Mouse (Mus musculus) hindbrain, embryonic 13.5 days (tissue): Measurements from ENCODE around the gene Ank3. TPM values are rescaled to one million over a fixed set of nuclear protein-coding genes. Genes with fewer than 3 reads are reported as not detected.
A peak's percentile ranks its signal among the peaks of the same experiment; 100 is the strongest.

ENCODE experiments used
- ATAC-seq: fragments of 200-750 bp; cut with Nextera tagmentation; 2 replicates; pipeline ENCODE4 v1.8.0; 2017; ENCODE audit warnings: moderate TSS enrichment; ENCODE audit not compliant: low FRiP score
- H3K27ac ChIP-seq: fragments of 300-500 bp; sonication (generic); 2 replicates; pipeline ENCODE4 v1.5.1; 2015; ENCODE audit warnings: inconsistent platforms, mild to moderate bottlenecking, moderate library complexity
- H3K27me3 ChIP-seq: fragments of 300-500 bp; sonication (generic); 2 replicates; pipeline ENCODE4 v1.6.1; 2015; ENCODE audit warnings: mild to moderate bottlenecking, inconsistent platforms
- H3K36me3 ChIP-seq: fragments of 300-500 bp; sonication (generic); 2 replicates; pipeline ENCODE4 v1.6.1; 2015; ENCODE audit warnings: mild to moderate bottlenecking, inconsistent platforms
- H3K4me1 ChIP-seq: fragments of 300-500 bp; sonication (generic); replicated peaks from 2 replicates; pipeline ENCODE4 v1.6.1; 2015; ENCODE audit warnings: inconsistent platforms
- H3K4me2 ChIP-seq: fragments of 300-500 bp; sonication (generic); 2 replicates; pipeline ENCODE4 v1.6.1; 2015; ENCODE audit warnings: inconsistent platforms, mild to moderate bottlenecking, moderate library complexity
- H3K4me3 ChIP-seq: fragments of 300-500 bp; sonication (generic); 2 replicates; pipeline ENCODE4 v1.5.1; 2015; ENCODE audit warnings: mild to moderate bottlenecking, inconsistent platforms
- H3K9ac ChIP-seq: fragments of 300-500 bp; sonication (generic); 2 replicates; pipeline ENCODE4 v1.6.1; 2015; ENCODE audit warnings: mild to moderate bottlenecking, inconsistent platforms
- H3K9me3 ChIP-seq: fragments of 300-500 bp; sonication (generic); 2 replicates; pipeline ENCODE4 v1.6.1; 2016; ENCODE audit warnings: inconsistent platforms
- WGBS: fragments of 180-500 bp; shearing (Covaris S2); methylation state at CpG from one replicate; pipeline ENCODE4 v1.1.7; 2015; 5-methylcytosine and 5-hydroxymethylcytosine counted together
- polyA plus RNA-seq: library from polyadenylated mRNA; unstranded; fragments of >200 nt; fragmentation: Nextera tagmentation; extraction: Ambion mirVana; gene quantifications from 2 replicates; pipeline ENCODE4 v1.2.1, GENCODE M21; 2015

Gene Ank3
- polyA plus RNA-seq, 1 experiment from 2014 or later: 114 TPM

DNA sequence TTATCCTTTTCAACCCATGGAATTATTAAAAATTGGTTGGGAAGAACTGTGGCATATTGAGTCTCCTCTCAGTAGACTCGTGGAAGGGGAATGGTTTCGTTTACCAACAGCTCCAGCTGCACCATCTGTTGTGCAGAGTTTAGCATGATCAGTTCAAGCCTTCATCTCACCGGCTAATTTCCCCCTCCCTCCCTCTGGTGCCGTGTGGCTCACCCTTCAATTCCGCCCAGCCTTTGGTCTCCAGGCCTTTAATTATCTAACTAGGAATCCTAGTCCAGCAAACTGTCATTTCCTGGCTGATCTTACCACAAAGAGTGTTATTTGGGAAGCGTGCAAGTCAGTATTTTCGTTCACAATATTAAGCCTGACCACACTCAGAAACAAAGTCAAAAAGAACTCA, 393.4 kb downstream of the Ank3 start:
- Histone ChIP-seq H3K9ac (no peak overlapping the region), H3K4me3 (no peak overlapping the region), H3K27ac (no peak overlapping the region), H3K9me3 (no peaks in the 10 kb centered on the region), H3K4me1 (peaks cover 27% of the 10 kb centered on the region), H3K27me3 (no peaks in the 10 kb centered on the region), H3K36me3 (no peaks in the 10 kb centered on the region), H3K4me2 (no peak overlapping the region)
- no peak for ATAC-seq
- 70% methylated on average over 7 of the region's 7 CpGs for WGBS

DNA sequence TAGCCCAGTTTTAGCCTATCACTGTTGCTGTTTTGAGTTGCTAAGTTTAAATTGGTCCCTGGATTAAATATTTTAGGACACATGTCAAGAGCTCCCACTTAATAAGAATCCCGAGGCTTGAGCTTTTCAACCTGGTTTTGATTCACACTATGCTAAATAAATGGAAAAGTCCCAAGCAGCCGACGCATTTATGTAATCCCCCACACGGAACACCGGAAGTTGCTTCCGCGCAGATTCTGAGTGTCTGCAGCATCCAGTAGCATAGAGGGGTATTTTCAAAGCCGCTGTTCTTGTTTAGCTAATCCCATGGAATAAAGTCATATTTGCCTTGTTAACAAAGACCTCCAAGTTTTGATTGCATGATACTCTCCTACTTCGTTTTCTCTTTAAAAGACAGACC, 393.8 kb downstream of the Ank3 start:
- H3K36me3 ChIP-seq: no peaks in the 10 kb centered on the region
- H3K4me1 ChIP-seq: peaks cover 23% of the 10 kb centered on the region
- no peak for ATAC-seq
- no peaks in the 10 kb centered on the region for H3K9me3 ChIP-seq
- H3K27ac ChIP-seq: no peak overlapping the region
- no peaks in the 10 kb centered on the region for H3K27me3 ChIP-seq
- 90% methylated on average over 9 of the region's 9 CpGs for WGBS
- no peak overlapping the region for H3K4me3 ChIP-seq
- H3K9ac ChIP-seq: no peak overlapping the region
- H3K4me2 ChIP-seq: no peak overlapping the region

DNA sequence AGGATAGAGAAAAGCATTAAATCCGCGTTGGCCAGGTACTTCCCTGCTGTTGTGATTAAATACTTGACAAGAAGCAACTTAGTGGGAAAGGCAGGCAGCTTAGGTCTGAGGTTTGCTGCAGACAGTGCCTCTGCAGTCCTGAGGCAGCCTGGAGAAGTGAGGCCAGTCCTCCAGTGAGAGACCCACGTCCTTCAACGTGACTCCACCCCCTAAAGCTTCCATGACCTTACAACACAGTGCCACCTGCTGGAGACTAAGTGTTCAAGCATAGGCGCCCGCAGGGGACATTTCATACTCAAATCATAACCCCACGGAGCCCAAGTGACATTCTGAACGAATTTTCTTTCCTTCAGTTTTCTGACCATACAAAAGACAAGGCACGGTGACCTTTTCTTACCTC, 394.5 kb downstream of the Ank3 start:
- no peak for ATAC-seq
- no peak overlapping the region for H3K27ac ChIP-seq
- peaks cover 24% of the 10 kb centered on the region for H3K4me1 ChIP-seq
- no peak overlapping the region for H3K4me2 ChIP-seq
- WGBS: 35% methylated on average over 9 of the region's 9 CpGs
- no peaks in the 10 kb centered on the region for H3K9me3 ChIP-seq
- H3K27me3 ChIP-seq: no peaks in the 10 kb centered on the region
- H3K36me3 ChIP-seq: no peaks in the 10 kb centered on the region
- no peak overlapping the region for H3K4me3 ChIP-seq
- H3K9ac ChIP-seq: no peak overlapping the region

DNA sequence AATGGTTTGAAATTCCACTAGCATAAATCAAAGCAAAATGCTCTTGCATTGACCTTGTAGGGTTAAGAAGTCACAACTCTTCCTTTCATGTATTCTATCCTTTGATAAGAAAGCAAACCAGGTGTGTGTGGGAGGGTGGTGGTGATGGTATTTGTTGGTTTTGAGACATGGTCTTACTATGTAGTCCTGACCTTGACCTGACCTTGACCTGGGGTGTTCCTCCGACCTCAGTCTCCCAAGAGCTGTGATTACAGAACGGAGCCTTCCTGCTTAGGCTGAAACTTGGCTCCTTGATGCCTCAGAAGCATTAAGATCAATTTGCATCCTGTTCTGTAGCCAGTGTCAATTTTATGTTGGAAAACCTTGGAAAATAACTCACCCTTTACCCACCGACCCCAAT, 397.1 kb downstream of the Ank3 start:
- Histone ChIP-seq H3K27me3 (no peaks in the 10 kb centered on the region), H3K4me3 (no peak overlapping the region), H3K27ac (peak overlapping the region; percentile 55; the same call in 1 of the 2 replicates), H3K36me3 (no peaks in the 10 kb centered on the region), H3K4me2 (no peak overlapping the region), H3K9me3 (no peaks in the 10 kb centered on the region), H3K4me1 (peaks cover 28% of the 10 kb centered on the region), H3K9ac (no peak overlapping the region)
- no peak for ATAC-seq
- 80% methylated on average over 3 of the region's 3 CpGs for WGBS

DNA sequence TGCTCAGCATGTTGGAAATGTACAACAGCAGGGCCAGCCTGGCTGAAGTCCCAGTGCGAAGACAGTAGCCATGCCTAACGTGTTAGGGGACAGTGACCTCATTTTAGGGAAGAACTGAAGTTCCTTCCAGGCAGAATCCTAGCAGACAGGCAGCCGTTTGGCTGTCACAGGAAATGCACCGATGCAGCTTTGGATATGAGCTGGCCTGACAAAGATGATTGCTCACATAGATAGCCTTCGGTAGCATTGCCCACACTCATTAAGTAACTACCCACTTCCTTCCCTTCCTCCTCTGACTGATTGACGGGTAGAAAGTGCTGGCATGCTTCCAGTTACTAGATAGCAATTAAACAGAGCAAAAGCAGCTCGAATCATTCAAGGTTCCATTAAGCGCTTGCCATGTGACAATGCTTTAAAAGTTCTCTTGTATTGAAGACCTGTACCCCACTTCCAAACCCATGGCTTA, 397.9 kb downstream of the Ank3 start:
- ATAC-seq: no peak
- Histone ChIP-seq H3K27ac (peak overlapping the region; percentile 55), H3K4me2 (no peak overlapping the region), H3K4me3 (no peak overlapping the region), H3K9ac (no peak overlapping the region), H3K4me1 (peaks cover 30% of the 10 kb centered on the region), H3K9me3 (no peaks in the 10 kb centered on the region), H3K27me3 (no peaks in the 10 kb centered on the region), H3K36me3 (no peaks in the 10 kb centered on the region)
- 65% methylated on average over 8 of the region's 8 CpGs for WGBS

DNA sequence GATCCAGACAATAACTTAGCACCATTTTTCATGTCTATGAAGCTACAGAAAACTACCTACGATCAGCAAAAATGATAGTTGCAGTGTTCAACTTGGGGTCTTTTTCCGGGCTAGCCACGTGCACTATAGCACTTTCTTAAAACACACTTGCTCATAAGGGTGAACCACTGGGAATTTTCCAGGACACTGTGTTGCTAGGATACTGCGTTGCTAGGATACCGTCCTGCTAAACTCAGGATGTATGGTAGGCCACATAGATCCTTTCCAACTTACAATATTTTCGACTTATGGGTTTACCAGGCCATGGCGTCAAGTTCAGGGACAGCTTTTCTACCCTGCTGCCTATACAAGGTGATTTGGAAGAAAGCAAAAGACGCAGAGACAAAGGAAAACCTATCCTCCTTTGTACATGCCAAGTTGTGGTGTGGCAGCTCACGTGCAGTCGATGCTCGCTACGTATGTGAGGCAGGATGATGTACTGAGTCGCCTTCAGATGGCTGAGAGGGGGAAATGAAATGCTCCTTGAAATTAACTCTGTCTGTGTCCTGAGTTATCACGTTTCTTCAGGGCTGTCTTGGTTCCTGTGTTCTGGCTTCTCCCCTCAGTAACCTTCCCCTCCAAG, 404.7 kb downstream of the Ank3 start:
- peak; percentile 77 for ATAC-seq
- H3K4me1 ChIP-seq: peaks cover 44% of the 10 kb centered on the region
- H3K27me3 ChIP-seq: no peaks in the 10 kb centered on the region
- H3K36me3 ChIP-seq: no peaks in the 10 kb centered on the region
- H3K4me3 ChIP-seq: no peak overlapping the region
- peak overlapping the region; percentile 84 for H3K27ac ChIP-seq
- H3K4me2 ChIP-seq: 0 out of 2 replicates have a peak overlapping the region, but pooled peaks have one; percentile 10
- H3K9ac ChIP-seq: no peak overlapping the region
- no peaks in the 10 kb centered on the region for H3K9me3 ChIP-seq
- WGBS: 52% methylated on average over 14 of the region's 14 CpGs

DNA sequence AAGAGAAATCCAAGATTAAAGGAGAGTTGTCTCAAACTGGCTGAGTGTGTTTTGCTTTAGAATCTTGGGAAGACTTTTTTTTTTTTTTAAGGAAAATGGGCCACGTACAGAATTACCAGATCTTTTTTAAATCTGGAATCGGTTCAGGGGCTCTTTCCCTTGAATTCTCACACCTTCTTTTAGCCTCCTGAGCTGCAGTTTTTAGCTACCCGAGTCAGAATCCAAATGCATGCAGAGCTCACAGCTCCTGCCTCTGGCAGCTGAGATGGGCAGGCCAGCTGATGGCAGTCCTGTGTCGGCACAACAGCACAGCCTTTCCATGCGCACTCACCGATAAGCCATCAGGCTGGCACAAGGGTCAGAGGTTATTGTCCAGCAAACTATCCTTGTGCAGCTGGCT, 406.0 kb downstream of the Ank3 start:
- no peak for ATAC-seq
- H3K36me3 ChIP-seq: peaks cover 10% of the 10 kb centered on the region
- H3K27ac ChIP-seq: peak overlapping the region; percentile 64
- H3K9ac ChIP-seq: 0 out of 2 replicates have a peak overlapping the region, but pooled peaks have one; percentile 8
- H3K4me2 ChIP-seq: no peak overlapping the region
- H3K4me3 ChIP-seq: no peak overlapping the region
- H3K4me1 ChIP-seq: peaks cover 37% of the 10 kb centered on the region
- H3K27me3 ChIP-seq: no peaks in the 10 kb centered on the region
- WGBS: 56% methylated on average over 6 of the region's 6 CpGs
- H3K9me3 ChIP-seq: no peaks in the 10 kb centered on the region

DNA sequence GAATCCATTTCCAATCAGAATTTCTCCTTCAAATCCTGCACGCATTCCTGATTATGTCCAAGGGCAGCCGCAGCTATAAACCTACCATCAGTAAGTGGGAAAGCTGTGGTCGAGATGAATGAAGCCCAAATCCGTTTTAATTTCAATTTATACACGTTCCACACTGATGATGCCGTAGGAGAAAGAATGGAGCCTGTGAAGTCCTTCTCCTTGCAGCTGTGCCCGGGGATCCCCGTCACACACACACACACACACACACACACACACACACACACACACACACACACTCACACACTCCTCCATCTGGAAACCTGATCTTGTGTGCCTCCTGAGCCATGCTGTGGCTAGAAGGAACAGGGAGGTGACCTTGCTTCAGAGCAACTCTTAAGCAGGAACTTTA, 412.2 kb downstream of the Ank3 start:
- Histone ChIP-seq H3K9ac (no peak overlapping the region), H3K27me3 (no peaks in the 10 kb centered on the region), H3K36me3 (peaks cover 30% of the 10 kb centered on the region), H3K4me2 (no peak overlapping the region), H3K27ac (no peak overlapping the region), H3K4me1 (peaks cover 9% of the 10 kb centered on the region), H3K4me3 (no peak overlapping the region), H3K9me3 (no peaks in the 10 kb centered on the region)
- 79% methylated on average over 8 of the region's 8 CpGs for WGBS
- ATAC-seq: no peak

DNA sequence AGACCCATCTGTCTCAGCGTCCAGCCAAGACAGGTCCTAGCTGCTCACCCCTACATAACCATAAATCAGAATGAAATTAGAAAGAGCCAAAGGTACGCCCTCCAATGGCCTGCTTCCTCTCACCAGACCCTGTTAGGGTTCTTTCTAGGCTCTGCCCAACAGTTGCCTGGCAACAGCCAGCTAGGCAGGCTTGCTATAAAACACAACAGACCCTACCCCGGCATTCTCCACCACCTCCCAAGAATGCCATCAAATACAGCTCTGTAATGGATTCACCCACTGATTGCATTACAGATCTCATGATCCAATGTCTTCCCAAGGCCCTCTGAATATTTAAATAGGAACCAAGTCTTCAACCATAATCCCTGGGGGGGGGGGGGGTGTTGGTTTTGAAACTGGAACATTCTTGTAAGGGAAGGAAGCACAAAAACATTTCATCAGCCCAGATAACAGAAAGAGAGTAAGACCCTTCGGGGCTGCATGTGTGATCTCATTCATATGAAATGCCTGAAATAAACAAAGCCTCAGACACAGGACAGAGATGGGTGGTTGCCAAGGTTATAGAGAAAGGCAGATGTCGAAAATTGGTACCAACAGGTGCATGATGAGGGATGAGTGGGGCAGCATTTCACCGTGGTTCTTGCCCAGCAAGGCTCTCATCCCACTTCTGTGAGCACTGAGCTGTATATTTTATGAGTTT, 415.4 kb downstream of the Ank3 start:
- Histone ChIP-seq H3K9me3 (no peaks in the 10 kb centered on the region), H3K4me3 (no peak overlapping the region), H3K9ac (no peak overlapping the region), H3K4me2 (no peak overlapping the region), H3K4me1 (peaks cover 5% of the 10 kb centered on the region), H3K36me3 (peaks cover 40% of the 10 kb centered on the region), H3K27ac (no peak overlapping the region), H3K27me3 (no peaks in the 10 kb centered on the region)
- 55% methylated on average over 6 of the region's 6 CpGs for WGBS
- peak; percentile 62; the same call in 1 of the 2 replicates for ATAC-seq

DNA sequence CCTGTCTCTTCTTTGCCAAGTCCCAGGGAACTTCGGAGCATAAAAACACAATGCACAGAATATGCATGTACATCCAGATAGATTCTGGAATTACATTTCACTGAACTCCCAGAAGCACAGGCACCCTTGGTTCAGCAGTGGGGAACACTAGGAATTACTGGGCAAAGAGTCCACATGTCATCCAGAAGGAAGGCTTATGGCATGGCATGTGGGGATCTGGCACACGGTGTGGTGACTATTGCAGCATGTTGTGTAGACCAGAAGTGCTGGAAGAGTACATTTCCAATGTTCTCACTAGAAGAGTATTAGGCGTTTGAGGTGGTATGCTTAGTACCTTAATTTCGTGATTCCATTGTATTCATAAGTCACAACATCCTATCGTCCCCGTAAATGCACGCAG, 422.7 kb downstream of the Ank3 start:
- Histone ChIP-seq H3K27ac (no peak overlapping the region), H3K9ac (no peak overlapping the region), H3K27me3 (no peaks in the 10 kb centered on the region), H3K4me3 (no peak overlapping the region), H3K4me2 (no peak overlapping the region), H3K9me3 (no peaks in the 10 kb centered on the region), H3K36me3 (peaks cover 51% of the 10 kb centered on the region), H3K4me1 (peaks cover 6% of the 10 kb centered on the region; the same call in 1 of the 2 replicates)
- 96% methylated on average over 7 of the region's 7 CpGs for WGBS
- ATAC-seq: no peak

DNA sequence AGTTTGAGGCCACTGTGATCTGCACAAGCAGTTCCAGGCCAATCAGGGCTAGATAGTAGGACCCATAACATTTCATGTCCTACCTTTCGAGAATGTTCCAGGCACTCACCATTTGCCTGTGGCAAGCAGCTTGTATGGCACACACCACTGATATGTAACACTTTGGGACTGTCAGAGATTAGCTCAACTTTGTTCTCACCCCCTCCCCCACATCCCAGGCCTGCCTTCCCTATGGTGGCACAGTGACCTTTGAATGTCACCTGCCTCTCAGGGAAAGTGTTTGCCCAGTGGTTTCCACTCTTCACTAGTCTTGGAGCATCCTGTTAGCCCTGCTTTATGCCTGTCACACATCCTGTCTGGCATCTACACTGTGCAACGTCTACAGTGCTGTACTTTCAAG, 430.2 kb downstream of the Ank3 start:
- no peaks in the 10 kb centered on the region for H3K9me3 ChIP-seq
- peaks cover 14% of the 10 kb centered on the region for H3K4me1 ChIP-seq
- WGBS: 72% methylated on average over 2 of the region's 2 CpGs
- no peak for ATAC-seq
- 0 out of 2 replicates have a peak overlapping the region, but pooled peaks have one; percentile 3 for H3K27ac ChIP-seq
- H3K4me2 ChIP-seq: no peak overlapping the region
- no peaks in the 10 kb centered on the region for H3K27me3 ChIP-seq
- no peak overlapping the region for H3K9ac ChIP-seq
- H3K4me3 ChIP-seq: no peak overlapping the region
- peaks cover 29% of the 10 kb centered on the region for H3K36me3 ChIP-seq

DNA sequence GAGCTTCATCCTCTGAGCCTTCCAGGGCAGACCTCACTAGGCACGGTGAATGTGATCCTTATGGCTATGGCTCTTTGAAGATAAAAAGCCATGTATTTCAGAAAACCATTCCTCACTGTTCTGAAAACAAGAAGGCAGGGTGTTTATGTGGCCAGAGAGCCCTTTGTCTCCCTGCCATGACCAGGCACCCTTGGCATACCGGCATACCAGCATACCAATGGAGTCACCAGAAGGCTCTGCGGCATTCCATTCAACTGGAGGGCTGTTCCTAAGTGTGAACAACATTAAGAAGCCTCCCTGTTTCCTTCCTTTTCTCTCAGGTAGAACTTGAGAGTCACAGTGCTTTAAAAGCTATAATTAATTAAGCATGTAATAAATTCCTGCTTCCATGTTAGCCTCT, 430.7 kb downstream of the Ank3 start:
- WGBS: 96% methylated on average over 3 of the region's 3 CpGs
- H3K4me1 ChIP-seq: peaks cover 14% of the 10 kb centered on the region
- H3K4me3 ChIP-seq: no peak overlapping the region
- no peak overlapping the region for H3K4me2 ChIP-seq
- no peaks in the 10 kb centered on the region for H3K27me3 ChIP-seq
- no peak for ATAC-seq
- H3K9me3 ChIP-seq: no peaks in the 10 kb centered on the region
- H3K36me3 ChIP-seq: peaks cover 27% of the 10 kb centered on the region
- H3K27ac ChIP-seq: 0 out of 2 replicates have a peak overlapping the region, but pooled peaks have one; percentile 3
- no peak overlapping the region for H3K9ac ChIP-seq

DNA sequence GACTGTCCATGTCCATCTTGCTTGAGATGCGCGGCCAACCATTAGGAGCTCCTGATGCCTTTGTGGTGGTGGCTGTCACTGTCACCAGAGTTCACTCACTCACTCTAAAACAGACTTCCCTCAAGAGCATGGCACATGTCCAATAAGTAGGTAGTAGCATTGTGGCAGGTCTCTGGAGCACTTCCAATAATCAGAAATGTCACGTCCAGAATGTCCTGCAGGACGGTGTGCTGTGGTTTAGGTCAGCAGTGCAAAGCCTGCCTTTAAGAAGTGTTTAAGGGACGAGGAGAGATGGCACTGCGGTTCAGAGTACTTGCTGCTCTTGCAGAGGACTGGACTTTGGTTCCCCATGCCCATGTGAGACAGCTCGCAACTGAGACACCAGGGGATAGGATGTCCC, 433.0 kb downstream of the Ank3 start:
- 88% methylated on average over 7 of the region's 7 CpGs for WGBS
- no peak for ATAC-seq

More for the DNA sequence above, 433.0 kb downstream of the Ank3 start:
- Histone ChIP-seq H3K36me3 (peaks cover 14% of the 10 kb centered on the region; the same call in 1 of the 2 replicates), H3K27ac (no peak overlapping the region), H3K9ac (no peak overlapping the region), H3K4me3 (no peak overlapping the region), H3K4me2 (no peak overlapping the region), H3K27me3 (no peaks in the 10 kb centered on the region), H3K4me1 (peaks cover 10% of the 10 kb centered on the region), H3K9me3 (no peaks in the 10 kb centered on the region)
